Mouse (Mus musculus): ENCODE measurements around the gene Gsdma2. TPM values are rescaled to one million over a fixed set of nuclear protein-coding genes. Genes with fewer than 3 reads are reported as not detected.
"Not testable (repeated sequence)": the region's sequence is repeated elsewhere in the genome, so short reads cannot be mapped to it uniquely, and the experiment has no call there.

Gsdma2 gene
- polyA plus RNA-seq (2014; fragmentation: Nextera tagmentation; extraction: Ambion mirVana): not detected in 2 replicates

GRCm38 (mm10) chr11:98646459-98646858 lies at the start of gene Gsdma2:
TSS of gene Gsdma2 (plus strand) at chr11:98646759.
- Histone ChIP-seq H3K9me3 (ENCODE audit: control insufficient read depth, low read length) (no peaks in the 10 kb centered on the region), H3K27ac (ENCODE audit: low read depth) (no peak within 1 kb of the TSS), H3K4me3 (ENCODE audit: low read depth, low read length) (no peak within 1 kb of the TSS), H3K27me3 (replicated peaks; ENCODE audit: control insufficient read depth, insufficient read depth, low read length) (no peaks in the 10 kb centered on the region), H3K4me1 (replicated peaks; ENCODE audit: control insufficient read depth, insufficient read depth, low read length) (no peaks in the 10 kb centered on the region), H3K4me2 (ENCODE audit: low read length) (no peak within 1 kb of the TSS), H3K9ac (ENCODE audit: low read length) (no peak within 1 kb of the TSS), H3K36me3 (ENCODE audit: control insufficient read depth, insufficient read depth, low read length) (no peaks in the 10 kb centered on the region)
- ATAC-seq (replicated peaks; ENCODE audit: low FRiP score, low TSS enrichment, low read depth) (no peak), DNase-seq (ENCODE audit: low spot score) (no peak)
- WGBS: 34% methylated on average over 2 of the region's 2 CpGs

- no peak overlapping the region for H3K4me3 ChIP-seq (ENCODE audit: low read depth, low read length)
- H3K9me3 ChIP-seq (ENCODE audit: control insufficient read depth, low read length): no peaks in the 10 kb centered on the region
- H3K4me1 ChIP-seq (replicated peaks; ENCODE audit: control insufficient read depth, insufficient read depth, low read length): peaks cover under 1% of the 10 kb centered on the region
- WGBS: 48% methylated on average over 6 of the region's 6 CpGs
- DNase-seq (ENCODE audit: low spot score) (peak; percentile 86), ATAC-seq (replicated peaks; ENCODE audit: low FRiP score, low TSS enrichment, low read depth) (0 out of 2 replicates have a peak, but pooled peaks have one; percentile 37)
- peaks cover 9% of the 10 kb centered on the region; the same call in 1 of the 2 replicates for H3K27me3 ChIP-seq (replicated peaks; ENCODE audit: control insufficient read depth, insufficient read depth, low read length)
- H3K36me3 ChIP-seq (ENCODE audit: control insufficient read depth, insufficient read depth, low read length): no peaks in the 10 kb centered on the region
- no peak overlapping the region for H3K9ac ChIP-seq (ENCODE audit: low read length)
- no peak overlapping the region for H3K27ac ChIP-seq (ENCODE audit: low read depth)
- H3K4me2 ChIP-seq (ENCODE audit: low read length): no peak overlapping the region
These were observed 49.2 kb upstream of the Gsdma2 start for GRCm38 (mm10) chr11:98597363-98597762.

- peaks cover 4% of the 10 kb centered on the region for H3K4me1 ChIP-seq (replicated peaks; ENCODE audit: control insufficient read depth, insufficient read depth, low read length)
- DNase-seq (ENCODE audit: low spot score) (no peak), ATAC-seq (replicated peaks; ENCODE audit: low FRiP score, low TSS enrichment, low read depth) (no peak)
- H3K27me3 ChIP-seq (replicated peaks; ENCODE audit: control insufficient read depth, insufficient read depth, low read length): peaks cover 9% of the 10 kb centered on the region; the same call in 1 of the 2 replicates
- WGBS: 77% methylated on average over 8 of the region's 8 CpGs
- no peak within 1 kb of the TSS for H3K27ac ChIP-seq (ENCODE audit: low read depth)
- no peaks in the 10 kb centered on the region for H3K9me3 ChIP-seq (ENCODE audit: control insufficient read depth, low read length)
- no peak within 1 kb of the TSS for H3K4me3 ChIP-seq (ENCODE audit: low read depth, low read length)
- no peaks in the 10 kb centered on the region for H3K36me3 ChIP-seq (ENCODE audit: control insufficient read depth, insufficient read depth, low read length)
- no peak within 1 kb of the TSS for H3K4me2 ChIP-seq (ENCODE audit: low read length)
- no peak within 1 kb of the TSS for H3K9ac ChIP-seq (ENCODE audit: low read length)
These were observed 48.6 kb upstream of the Gsdma2 start, which contains the start of gene Lrrc3c for GRCm38 (mm10) chr11:98597991-98598390. TSS of gene Lrrc3c (plus strand) at chr11:98598291.

GRCm38 (mm10) chr11:98598851-98599290 lies 47.7 kb upstream of the Gsdma2 start:
- peaks cover 4% of the 10 kb centered on the region for H3K4me1 ChIP-seq (replicated peaks; ENCODE audit: control insufficient read depth, insufficient read depth, low read length)
- H3K27me3 ChIP-seq (replicated peaks; ENCODE audit: control insufficient read depth, insufficient read depth, low read length): peaks cover 9% of the 10 kb centered on the region; the same call in 1 of the 2 replicates
- no peak overlapping the region for H3K4me3 ChIP-seq (ENCODE audit: low read depth, low read length)
- H3K4me2 ChIP-seq (ENCODE audit: low read length): no peak overlapping the region
- H3K36me3 ChIP-seq (ENCODE audit: control insufficient read depth, insufficient read depth, low read length): no peaks in the 10 kb centered on the region
- no peaks in the 10 kb centered on the region for H3K9me3 ChIP-seq (ENCODE audit: control insufficient read depth, low read length)
- no peak overlapping the region for H3K27ac ChIP-seq (ENCODE audit: low read depth)
- ATAC-seq (replicated peaks; ENCODE audit: low FRiP score, low TSS enrichment, low read depth) (no peak), DNase-seq (ENCODE audit: low spot score) (no peak)
- WGBS: 59% methylated on average over 18 of the region's 18 CpGs
- no peak overlapping the region for H3K9ac ChIP-seq (ENCODE audit: low read length)

- 37% methylated on average over 18 of the region's 18 CpGs for WGBS
- peaks cover 9% of the 10 kb centered on the region; the same call in 1 of the 2 replicates for H3K27me3 ChIP-seq (replicated peaks; ENCODE audit: control insufficient read depth, insufficient read depth, low read length)
These were observed 47.3 kb upstream of the Gsdma2 start for GRCm38 (mm10) chr11:98599291-98599690.

GRCm38 (mm10) chr11:98602090-98602690 lies 44.4 kb upstream of the Gsdma2 start:
- Histone ChIP-seq H3K9me3 (ENCODE audit: control insufficient read depth, low read length) (no peaks in the 10 kb centered on the region), H3K9ac (ENCODE audit: low read length) (no peak overlapping the region), H3K4me2 (ENCODE audit: low read length) (peak overlapping the region; percentile 61), H3K4me3 (ENCODE audit: low read depth, low read length) (peak overlapping the region; percentile 33), H3K36me3 (ENCODE audit: control insufficient read depth, insufficient read depth, low read length) (no peaks in the 10 kb centered on the region), H3K4me1 (replicated peaks; ENCODE audit: control insufficient read depth, insufficient read depth, low read length) (peaks cover 4% of the 10 kb centered on the region), H3K27me3 (replicated peaks; ENCODE audit: control insufficient read depth, insufficient read depth, low read length) (peaks cover 9% of the 10 kb centered on the region; the same call in 1 of the 2 replicates), H3K27ac (ENCODE audit: low read depth) (no peak overlapping the region)
- WGBS: 1% methylated on average over 20 of the region's 20 CpGs
- peak; percentile 86 for DNase-seq (ENCODE audit: low spot score)
- ATAC-seq (replicated peaks; ENCODE audit: low FRiP score, low TSS enrichment, low read depth): peak; percentile 65

More at GRCm38 (mm10) chr11:98599291-98599690, 47.3 kb upstream of the Gsdma2 start:
- no peak overlapping the region for H3K4me2 ChIP-seq (ENCODE audit: low read length)
- H3K9ac ChIP-seq (ENCODE audit: low read length): no peak overlapping the region
- H3K27ac ChIP-seq (ENCODE audit: low read depth): no peak overlapping the region
- peaks cover 4% of the 10 kb centered on the region for H3K4me1 ChIP-seq (replicated peaks; ENCODE audit: control insufficient read depth, insufficient read depth, low read length)
- H3K9me3 ChIP-seq (ENCODE audit: control insufficient read depth, low read length): no peaks in the 10 kb centered on the region
- H3K4me3 ChIP-seq (ENCODE audit: low read depth, low read length): no peak overlapping the region
- DNase-seq (ENCODE audit: low spot score): no peak
- no peaks in the 10 kb centered on the region for H3K36me3 ChIP-seq (ENCODE audit: control insufficient read depth, insufficient read depth, low read length)
- no peak for ATAC-seq (replicated peaks; ENCODE audit: low FRiP score, low TSS enrichment, low read depth)

GRCm38 (mm10) chr11:98603953-98604352 lies 42.6 kb upstream of the Gsdma2 start:
- H3K9ac ChIP-seq (ENCODE audit: low read length): no peak overlapping the region
- H3K4me1 ChIP-seq (replicated peaks; ENCODE audit: control insufficient read depth, insufficient read depth, low read length): peaks cover 4% of the 10 kb centered on the region
- H3K27me3 ChIP-seq (replicated peaks; ENCODE audit: control insufficient read depth, insufficient read depth, low read length): peaks cover 2% of the 10 kb centered on the region; the same call in 1 of the 2 replicates
- H3K4me3 ChIP-seq (ENCODE audit: low read depth, low read length): no peak overlapping the region
- DNase-seq (ENCODE audit: low spot score) (no peak), ATAC-seq (replicated peaks; ENCODE audit: low FRiP score, low TSS enrichment, low read depth) (no peak)
- 82% methylated on average over 2 of the region's 2 CpGs for WGBS
- no peak overlapping the region for H3K4me2 ChIP-seq (ENCODE audit: low read length)
- H3K36me3 ChIP-seq (ENCODE audit: control insufficient read depth, insufficient read depth, low read length): no peaks in the 10 kb centered on the region
- no peaks in the 10 kb centered on the region for H3K9me3 ChIP-seq (ENCODE audit: control insufficient read depth, low read length)
- H3K27ac ChIP-seq (ENCODE audit: low read depth): no peak overlapping the region

GRCm38 (mm10) chr11:98604911-98605310 lies 41.6 kb upstream of the Gsdma2 start:
- DNase-seq (ENCODE audit: low spot score); H3K27me3 ChIP-seq (replicated peaks; ENCODE audit: control insufficient read depth, insufficient read depth, low read length); H3K36me3 ChIP-seq (ENCODE audit: control insufficient read depth, insufficient read depth, low read length); H3K4me2 ChIP-seq (ENCODE audit: low read length); H3K4me3 ChIP-seq (ENCODE audit: low read depth, low read length); H3K4me1 ChIP-seq (replicated peaks; ENCODE audit: control insufficient read depth, insufficient read depth, low read length); H3K9ac ChIP-seq (ENCODE audit: low read length); H3K9me3 ChIP-seq (ENCODE audit: control insufficient read depth, low read length); H3K27ac ChIP-seq (ENCODE audit: low read depth); ATAC-seq (replicated peaks; ENCODE audit: low FRiP score, low TSS enrichment, low read depth): not testable (repeated sequence)
- WGBS: 59% methylated on average over 6 of the region's 6 CpGs

GRCm38 (mm10) chr11:98606763-98607162 lies 39.8 kb upstream of the Gsdma2 start:
- Histone ChIP-seq H3K36me3 (ENCODE audit: control insufficient read depth, insufficient read depth, low read length) (no peaks in the 10 kb centered on the region), H3K4me3 (ENCODE audit: low read depth, low read length) (no peak overlapping the region), H3K27ac (ENCODE audit: low read depth) (no peak overlapping the region), H3K9me3 (ENCODE audit: control insufficient read depth, low read length) (no peaks in the 10 kb centered on the region), H3K9ac (ENCODE audit: low read length) (no peak overlapping the region), H3K4me1 (replicated peaks; ENCODE audit: control insufficient read depth, insufficient read depth, low read length) (peaks cover 4% of the 10 kb centered on the region), H3K27me3 (replicated peaks; ENCODE audit: control insufficient read depth, insufficient read depth, low read length) (no peaks in the 10 kb centered on the region), H3K4me2 (ENCODE audit: low read length) (no peak overlapping the region)
- DNase-seq (ENCODE audit: low spot score): no peak
- ATAC-seq (replicated peaks; ENCODE audit: low FRiP score, low TSS enrichment, low read depth): no peak
- WGBS: 3% methylated on average over 3 of the region's 3 CpGs
